Mouse (Mus musculus) forebrain, embryonic 14.5 days (tissue): Measurements from ENCODE around the gene Blmh. TPM values are rescaled to one million over a fixed set of nuclear protein-coding genes. Genes with fewer than 3 reads are reported as not detected.

Source experiments
- ATAC-seq: fragments of 200-750 bp; cut with Nextera tagmentation; 2 replicates; pipeline ENCODE4 v1.8.0; 2017; ENCODE audit warnings: mild to moderate bottlenecking, moderate library complexity
- DNase-seq: peaks from one replicate; pipeline ENCODE4 v3.0.0-alpha.2; 2015; ENCODE audit warnings: low spot score
- H3K27ac ChIP-seq: fragments of 300-500 bp; sonication (generic); 2 replicates; pipeline ENCODE4 v1.5.1; 2014; ENCODE audit warnings: low read depth, mild to moderate bottlenecking, control low read depth, low read length, moderate library complexity
- H3K27me3 ChIP-seq: fragments of 300-500 bp; sonication (generic); replicated peaks from 2 replicates; pipeline ENCODE4 v1.6.1; 2014; ENCODE audit warnings: low read length, control low read depth, mixed read lengths; ENCODE audit not compliant: control insufficient read depth, insufficient read depth
- H3K36me3 ChIP-seq: fragments of 300-500 bp; sonication (generic); 2 replicates; pipeline ENCODE4 v1.6.1; 2014; ENCODE audit warnings: low read length, control low read depth; ENCODE audit not compliant: control insufficient read depth, insufficient read depth
- H3K4me1 ChIP-seq: fragments of 300-500 bp; sonication (generic); 2 replicates; pipeline ENCODE4 v1.6.1; 2014; ENCODE audit warnings: antibody characterized with exemption, low read length, control low read depth; ENCODE audit not compliant: control insufficient read depth, insufficient read depth
- H3K4me2 ChIP-seq: fragments of 300-500 bp; sonication (generic); 2 replicates; pipeline ENCODE4 v1.6.1; 2014; ENCODE audit warnings: mild to moderate bottlenecking, control low read depth, low read length
- H3K4me3 ChIP-seq: fragments of 300-500 bp; sonication (generic); 2 replicates; pipeline ENCODE4 v1.5.1; 2014; ENCODE audit warnings: low read depth, low read length, control low read depth
- H3K9ac ChIP-seq: fragments of 300-500 bp; sonication (generic); 2 replicates; pipeline ENCODE4 v1.6.1; 2014; ENCODE audit warnings: mild to moderate bottlenecking, low read length, control low read depth, moderate library complexity
- H3K9me3 ChIP-seq: fragments of 300-500 bp; sonication (generic); replicated peaks from 2 replicates; pipeline ENCODE4 v1.6.1; 2016; ENCODE audit warnings: low read length, control low read depth, mixed read lengths; ENCODE audit not compliant: control insufficient read depth
- WGBS: fragments of 180-500 bp; shearing (Covaris S2); extraction: QIAGEN DNeasy Blood & Tissue Kit; methylation state at CpG from one replicate; pipeline ENCODE4 v1.1.7; 2014; 5-methylcytosine and 5-hydroxymethylcytosine counted together
- polyA plus RNA-seq: library from polyadenylated mRNA; unstranded; fragments of >200 nt; fragmentation: Nextera tagmentation; extraction: Ambion mirVana; gene quantifications from 2 replicates; pipeline ENCODE4 v1.2.1, GENCODE M21; 2014

Blmh gene
- polyA plus RNA-seq, 1 experiment from 2014 or later, result 119 TPM

GRCm38 (mm10) chr11:77021749-77022396 lies 97.3 kb downstream of the Blmh start:
- no peak overlapping the region for H3K4me2 ChIP-seq
- no peaks in the 10 kb centered on the region for H3K4me1 ChIP-seq
- no peak overlapping the region for H3K9ac ChIP-seq
- no peak for DNase-seq
- ATAC-seq, result no peak
- no peak overlapping the region for H3K4me3 ChIP-seq
- 76% methylated on average over 9 of the region's 9 CpGs for WGBS
- no peak overlapping the region for H3K27ac ChIP-seq
- no peaks in the 10 kb centered on the region for H3K27me3 ChIP-seq
- no peaks in the 10 kb centered on the region for H3K9me3 ChIP-seq
- no peaks in the 10 kb centered on the region for H3K36me3 ChIP-seq

- no peak for ATAC-seq
- no peaks in the 10 kb centered on the region for H3K4me1 ChIP-seq
- DNase-seq, result no peak
- H3K4me2 ChIP-seq, result no peak overlapping the region
- no peak overlapping the region for H3K27ac ChIP-seq
- H3K4me3 ChIP-seq, result no peak overlapping the region
- 85% methylated on average over 3 of the region's 3 CpGs for WGBS
- no peak overlapping the region for H3K9ac ChIP-seq
- no peaks in the 10 kb centered on the region for H3K36me3 ChIP-seq
- H3K9me3 ChIP-seq, result no peaks in the 10 kb centered on the region
- H3K27me3 ChIP-seq, result no peaks in the 10 kb centered on the region
Measured at GRCm38 (mm10) chr11:77026559-77026958, 102.0 kb downstream of the Blmh start.

- ATAC-seq (no peak), DNase-seq (no peak)
- WGBS, result 90% methylated on average over 3 of the region's 3 CpGs
- no peaks in the 10 kb centered on the region for H3K36me3 ChIP-seq
- no peak overlapping the region for H3K27ac ChIP-seq
- H3K9ac ChIP-seq, result no peak overlapping the region
- H3K27me3 ChIP-seq, result no peaks in the 10 kb centered on the region
- H3K9me3 ChIP-seq, result no peaks in the 10 kb centered on the region
- H3K4me3 ChIP-seq, result no peak overlapping the region
- no peak overlapping the region for H3K4me2 ChIP-seq
- H3K4me1 ChIP-seq, result no peaks in the 10 kb centered on the region
Measured at GRCm38 (mm10) chr11:77028157-77028556, 103.5 kb downstream of the Blmh start.

GRCm38 (mm10) chr11:77031151-77031934 lies 106.7 kb downstream of the Blmh start:
- Histone ChIP-seq H3K4me3 (no peak overlapping the region), H3K27ac (no peak overlapping the region), H3K9me3 (no peaks in the 10 kb centered on the region), H3K4me1 (no peaks in the 10 kb centered on the region), H3K27me3 (no peaks in the 10 kb centered on the region), H3K36me3 (no peaks in the 10 kb centered on the region), H3K9ac (no peak overlapping the region), H3K4me2 (no peak overlapping the region)
- 80% methylated on average over 14 of the region's 14 CpGs for WGBS
- DNase-seq, result no peak
- ATAC-seq, result no peak

Other genes starting within 250 kb of the Blmh start
- gene Trarg1, start 245.0 kb upstream of the Blmh start, polyA plus RNA-seq, result 0.23 and 0.31 TPM in 2 replicates
- 39.4 and 41.5 TPM in 2 replicates for gene Gosr1, start 161.2 kb upstream of the Blmh start, polyA plus RNA-seq
- gene Cpd, start 77.8 kb upstream of the Blmh start, polyA plus RNA-seq, result 8.0 and 9.8 TPM in 2 replicates
- not detected in 2 replicates for gene Tmigd1, start 22.6 kb upstream of the Blmh start, polyA plus RNA-seq
- 0.10 and 0.46 TPM in 2 replicates for gene Slc6a4, start 73.8 kb downstream of the Blmh start, polyA plus RNA-seq
- 38.7 and 51.0 TPM in 2 replicates for gene Nsrp1, start 153.6 kb downstream of the Blmh start, polyA plus RNA-seq